Mouse (Mus musculus) stomach, postnatal 0 days (tissue): ENCODE data around the gene Gpam.

Experiments
- CTCF ChIP-seq: IDR thresholded peaks from 2 replicates; pipeline ENCODE4 v1.5.1; 2016; ENCODE audit warnings: antibody characterized with exemption, low read depth, mild to moderate bottlenecking, moderate library complexity
- EP300 ChIP-seq: optimal IDR thresholded peaks from 2 replicates; pipeline ENCODE3; 2016; ENCODE audit warnings: antibody characterized with exemption

DNA sequence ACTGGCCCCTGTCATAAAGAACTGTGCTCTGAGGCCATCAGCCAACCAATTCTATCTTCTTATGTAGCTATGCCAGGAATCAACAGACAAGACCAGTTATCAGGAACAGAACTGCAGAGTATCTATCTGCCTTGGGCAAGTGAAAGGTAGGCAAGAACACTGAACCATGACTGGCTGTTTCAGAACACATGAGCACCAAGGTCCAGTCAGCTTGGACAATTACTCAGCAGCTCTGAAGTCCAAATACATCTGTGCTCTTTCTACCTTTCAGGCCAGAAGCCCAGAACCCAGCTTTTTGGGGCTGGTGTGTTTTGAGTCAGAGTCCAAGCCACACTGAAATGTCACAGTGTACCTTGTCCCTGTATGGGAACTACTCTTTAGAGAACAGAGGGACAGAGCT lies 43.4 kb upstream of the Gpam start:
- TF ChIP-seq CTCF (no peak), EP300 (no peak)
